Mouse (Mus musculus) myocyte (in vitro differentiated cells): ENCODE results near the gene Spata5.

ENCODE experiments used
- E2F4 ChIP-seq: IDR thresholded peaks from one replicate; pipeline ENCODE4 v1.6.1; 2011; ENCODE audit warnings: mild to moderate bottlenecking, control low read depth, moderate library complexity; ENCODE audit not compliant: insufficient read depth
- MAX ChIP-seq: IDR thresholded peaks from one replicate; pipeline ENCODE4 v1.6.1; 2011; ENCODE audit warnings: low read depth, mild to moderate bottlenecking, control low read depth
- MYOD1 ChIP-seq, 3 experiments: IDR thresholded peaks; one replicate each; pipeline ENCODE4 v1.6.1; 2011; ENCODE audit warnings: control low read depth in 2 of 3, low read depth in 2 of 3, mild to moderate bottlenecking in 2 of 3, moderate library complexity in 1 of 3; ENCODE audit not compliant: insufficient read length in 2 of 3, control insufficient read depth in 1 of 3
- MYOG ChIP-seq, 3 experiments: IDR thresholded peaks; one replicate each; pipeline ENCODE4 v1.6.1; 2011; ENCODE audit warnings: control low read depth in 2 of 3, low read depth in 2 of 3, mild to moderate bottlenecking in 2 of 3; ENCODE audit not compliant: insufficient read length in 2 of 3, control insufficient read depth in 1 of 3, insufficient read depth in 1 of 3
- POLR2A ChIP-seq: IDR thresholded peaks from one replicate; pipeline ENCODE4 v1.6.1; 2011; ENCODE audit warnings: low read depth, mild to moderate bottlenecking, control low read depth, moderate library complexity; ENCODE audit not compliant: insufficient read length
- POLR2AphosphoS2 ChIP-seq: IDR thresholded peaks from one replicate; pipeline ENCODE4 v1.6.1; 2011; ENCODE audit warnings: low read depth, control low read depth; ENCODE audit not compliant: insufficient read length
- SRF ChIP-seq: IDR thresholded peaks from one replicate; pipeline ENCODE4 v1.6.1; 2011; ENCODE audit warnings: low read depth; ENCODE audit not compliant: control insufficient read depth, insufficient read length
- TCF12 ChIP-seq: IDR thresholded peaks from one replicate; pipeline ENCODE4 v1.6.1; 2011; ENCODE audit warnings: mild to moderate bottlenecking, control low read depth; ENCODE audit not compliant: poor library complexity, insufficient read depth, severe bottlenecking
- TCF3 ChIP-seq: IDR thresholded peaks from one replicate; pipeline ENCODE4 v1.6.1; 2011; ENCODE audit warnings: low read depth, control low read depth; ENCODE audit not compliant: insufficient read length
- USF1 ChIP-seq: IDR thresholded peaks from one replicate; pipeline ENCODE4 v1.6.1; 2011; ENCODE audit warnings: low read depth, mild to moderate bottlenecking, control low read depth, moderate library complexity

GRCm38 (mm10) chr3:37553371-37554033 lies 133.8 kb downstream of the Spata5 start:
- no peak for TF ChIP-seq E2F4
- no peak for TF ChIP-seq TCF3
- no peak for TF ChIP-seq MYOD1 (IDR thresholded peaks at IDR 0.05; ENCODE audit: control insufficient read depth in 1 of 3, insufficient read length in 2 of 3, low read depth in 2 of 3)
- no peak for TF ChIP-seq POLR2A
- no peak for TF ChIP-seq MAX
- TF ChIP-seq POLR2AphosphoS2, result no peak
- no peak for TF ChIP-seq USF1
- no peak for TF ChIP-seq SRF
- no peak for TF ChIP-seq MYOG (IDR thresholded peaks at IDR 0.05; ENCODE audit: control insufficient read depth in 1 of 3, insufficient read depth in 1 of 3, insufficient read length in 2 of 3, low read depth in 2 of 3)
- no peak for TF ChIP-seq TCF12
